Mouse (Mus musculus) lung, postnatal 0 days (tissue): ENCODE data around the gene Prrc2a.

Source experiments
- CTCF ChIP-seq: IDR thresholded peaks from 2 replicates; pipeline ENCODE4 v1.5.1; 2016; ENCODE audit warnings: antibody characterized with exemption, mild to moderate bottlenecking
- EP300 ChIP-seq: IDR thresholded peaks from 2 replicates; pipeline ENCODE4 v1.6.1; 2016; ENCODE audit warnings: antibody characterized with exemption, mild to moderate bottlenecking, control low read depth

- TF ChIP-seq CTCF (peak; percentile 60), EP300 (no peak)
Measured at GRCm38 (mm10) chr17:35121871-35122303, 42.8 kb downstream of the Prrc2a start, which contains the start of gene Csnk2b.
